Mouse (Mus musculus): ENCODE measurements at regions not wholly inside any gene's neighbourhood (a gene's known extent, or its start where the extent isn't known, plus 50 kb on each side); places are given as distances from the start of the nearest gene placed in this dataset.

DNA sequence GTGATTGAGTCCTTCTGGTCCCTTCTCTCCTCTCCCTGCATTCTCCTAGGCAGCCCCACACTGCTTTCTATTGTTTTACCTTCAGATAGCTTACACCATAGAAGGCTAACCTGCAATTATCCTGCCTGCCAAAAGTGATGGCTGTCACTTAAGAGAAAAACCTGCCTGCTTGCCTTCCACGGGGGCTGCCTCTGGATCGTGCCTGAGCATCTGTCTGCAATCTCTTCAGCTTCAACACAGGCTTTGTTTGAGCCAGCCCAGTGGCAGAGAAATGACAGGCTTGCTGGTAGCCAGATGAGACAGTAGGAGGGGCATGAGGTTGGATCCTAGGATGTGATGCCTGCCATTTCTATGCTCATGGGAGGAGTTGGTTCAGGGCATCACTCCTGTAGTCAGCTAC is 345.2 kb upstream of the Tshz3 start:
- DNase-seq (ENCODE audit: low spot score): no peak

GRCm38 (mm10) chr7:36350616-36351015 is 347.3 kb upstream of the Tshz3 start:
- no peak for DNase-seq (ENCODE audit: low spot score)

GRCm38 (mm10) chr7:36348195-36348594 is 349.7 kb upstream of the Tshz3 start:
- no peak for DNase-seq (ENCODE audit: low spot score)

- DNase-seq (ENCODE audit: low spot score): no peak
These were observed 363.1 kb upstream of the Tshz3 start for GRCm38 (mm10) chr7:36334857-36335256.

GRCm38 (mm10) chr7:36334091-36334490 is 363.8 kb upstream of the Tshz3 start:
- DNase-seq (ENCODE audit: low spot score): peak; percentile 61

- DNase-seq (ENCODE audit: low spot score): no peak
These were observed 365.3 kb upstream of the Tshz3 start for GRCm38 (mm10) chr7:36332633-36333032.

DNA sequence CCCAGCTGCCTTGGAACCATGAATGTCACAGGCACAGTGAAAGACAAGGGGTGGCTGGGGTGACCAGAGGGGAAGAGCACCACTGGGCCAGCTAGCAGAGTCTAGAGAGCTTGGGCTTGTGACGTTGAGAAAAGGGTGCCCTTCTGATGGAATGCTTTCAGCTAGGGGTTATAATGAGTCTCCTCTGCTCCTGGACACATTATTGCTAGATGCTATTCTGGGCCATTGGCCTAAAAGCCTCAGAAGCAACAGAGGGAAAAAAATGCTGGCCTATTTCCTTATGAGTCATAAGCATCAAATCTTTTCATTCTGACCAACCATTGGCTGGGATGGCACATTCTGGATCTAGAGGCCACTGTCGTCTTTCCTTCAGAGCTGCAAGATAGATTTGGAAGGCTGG is 369.8 kb upstream of the Tshz3 start:
- DNase-seq (ENCODE audit: low spot score): no peak

DNA sequence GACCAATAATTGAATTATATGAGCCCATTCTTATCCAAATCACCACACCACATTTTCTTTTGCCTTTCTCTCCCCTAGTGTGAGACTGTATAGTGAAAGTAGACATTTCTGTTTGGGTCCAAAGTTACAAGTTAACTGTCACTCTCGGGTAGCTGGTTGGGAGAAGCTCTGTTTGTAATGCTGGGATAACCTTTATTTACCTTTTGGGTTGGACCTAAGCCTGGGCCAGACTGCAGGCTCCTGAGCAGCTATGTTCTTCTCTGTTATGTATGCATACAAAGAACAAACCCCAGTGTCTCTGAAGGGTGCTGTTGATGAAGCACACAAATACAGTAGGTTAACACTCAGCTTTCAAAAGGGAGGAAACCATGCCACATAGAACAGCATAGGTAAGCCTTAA is 373.9 kb upstream of the Tshz3 start:
- no peak for DNase-seq (ENCODE audit: low spot score)

- no peak for DNase-seq (ENCODE audit: low spot score)
These were observed 375.7 kb upstream of the Tshz3 start for GRCm38 (mm10) chr7:36322181-36322580.

GRCm38 (mm10) chr7:36317466-36318212 is 380.3 kb upstream of the Tshz3 start:
- DNase-seq (ENCODE audit: low spot score): peak; percentile 71

DNA sequence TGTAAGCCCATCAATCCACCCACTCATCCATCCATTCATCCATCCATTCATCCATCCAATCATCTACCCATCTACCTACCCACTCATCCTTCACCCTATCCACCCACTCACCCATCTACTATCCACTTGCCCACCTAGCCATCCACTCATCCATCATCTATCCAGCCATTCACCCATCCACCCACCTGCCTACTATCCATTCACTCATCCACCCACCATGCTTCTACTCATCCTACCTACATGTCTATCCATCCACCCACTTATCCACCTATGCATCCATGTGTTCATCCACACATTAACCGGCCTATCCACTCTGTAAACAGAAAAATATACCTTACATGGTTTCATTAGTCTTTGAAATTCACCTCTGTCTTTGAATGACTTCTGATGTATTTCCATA is 384.2 kb upstream of the Tshz3 start:
- peak; percentile 7 for DNase-seq (ENCODE audit: low spot score)

GRCm38 (mm10) chr7:36309761-36310605 is 387.9 kb upstream of the Tshz3 start:
- no peak for DNase-seq (ENCODE audit: low spot score)

GRCm38 (mm10) chr7:36308726-36309125 is 389.2 kb upstream of the Tshz3 start:
- no peak for DNase-seq (ENCODE audit: low spot score)

- DNase-seq (ENCODE audit: low spot score): no peak
These were observed 389.8 kb upstream of the Tshz3 start for GRCm38 (mm10) chr7:36308106-36308620.

- no peak for DNase-seq (ENCODE audit: low spot score)
These were observed 420.6 kb upstream of the Tshz3 start for GRCm38 (mm10) chr7:36277275-36277674.

DNA sequence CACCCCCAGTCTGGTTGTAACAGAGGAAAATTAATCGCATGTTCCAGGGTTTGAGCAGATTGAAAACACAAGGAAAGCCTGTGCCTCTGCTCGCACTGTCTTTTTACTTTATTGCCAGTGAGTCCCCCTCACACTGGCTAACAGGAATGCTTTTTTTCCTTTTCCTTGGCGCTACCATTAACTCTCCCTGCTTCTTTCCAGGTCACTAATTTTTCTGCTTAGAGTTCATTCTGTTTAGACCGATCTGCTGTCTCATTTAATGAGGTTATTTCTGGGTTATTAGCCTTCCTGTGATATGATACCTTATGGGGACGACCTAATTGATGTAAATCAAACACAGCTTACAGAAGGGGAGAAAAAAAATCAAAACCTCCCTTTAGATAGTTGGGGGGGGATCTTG is 429.0 kb upstream of the Tshz3 start:
- DNase-seq (ENCODE audit: low spot score): no peak

- DNase-seq (ENCODE audit: low spot score): no peak
These were observed 432.6 kb upstream of the Tshz3 start for GRCm38 (mm10) chr7:36265163-36265823.

GRCm38 (mm10) chr7:36262124-36262710 is 435.7 kb upstream of the Tshz3 start:
- no peak for DNase-seq (ENCODE audit: low spot score)

DNA sequence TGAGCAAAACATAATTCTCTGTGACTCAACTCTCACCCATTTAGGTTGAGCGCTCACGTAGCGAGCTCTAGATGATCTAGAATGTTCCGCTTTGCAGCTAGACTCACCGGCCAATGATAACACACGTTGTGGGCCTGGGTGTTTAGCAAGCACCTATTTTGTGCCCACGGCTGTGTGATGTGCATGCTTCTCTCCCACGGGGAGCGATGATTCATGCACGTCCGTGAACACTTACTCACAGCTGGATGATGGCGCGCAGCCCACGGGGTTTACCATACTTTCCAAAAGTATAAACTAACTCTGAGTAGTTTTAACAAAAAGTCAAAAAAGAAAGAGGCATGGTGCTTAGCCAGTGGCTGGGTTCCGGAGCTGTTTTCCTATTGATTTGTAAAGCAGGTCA is 440.8 kb upstream of the Tshz3 start:
- DNase-seq (ENCODE audit: low spot score): no peak

DNA sequence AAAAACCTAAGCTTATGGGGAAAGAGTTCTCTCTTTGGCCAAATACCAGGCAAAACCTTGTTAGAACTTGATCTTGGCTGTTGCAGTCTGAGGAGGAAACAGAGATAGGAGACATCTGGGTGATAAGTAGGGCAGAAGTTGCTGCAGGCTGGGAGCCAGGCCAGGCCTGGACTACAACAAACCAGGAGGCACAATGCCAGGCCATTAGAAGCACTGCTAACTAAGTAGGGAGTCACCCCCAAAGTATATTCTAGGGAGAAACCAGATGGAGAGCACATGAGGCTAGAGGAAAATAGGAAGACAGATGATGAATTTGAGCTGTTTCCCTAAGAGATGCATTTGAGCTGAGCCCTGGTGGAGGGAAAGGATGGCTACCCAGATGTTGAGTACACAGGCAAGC is 444.6 kb upstream of the Zfp507 start:
- DNase-seq (ENCODE audit: low spot score): no peak

DNA sequence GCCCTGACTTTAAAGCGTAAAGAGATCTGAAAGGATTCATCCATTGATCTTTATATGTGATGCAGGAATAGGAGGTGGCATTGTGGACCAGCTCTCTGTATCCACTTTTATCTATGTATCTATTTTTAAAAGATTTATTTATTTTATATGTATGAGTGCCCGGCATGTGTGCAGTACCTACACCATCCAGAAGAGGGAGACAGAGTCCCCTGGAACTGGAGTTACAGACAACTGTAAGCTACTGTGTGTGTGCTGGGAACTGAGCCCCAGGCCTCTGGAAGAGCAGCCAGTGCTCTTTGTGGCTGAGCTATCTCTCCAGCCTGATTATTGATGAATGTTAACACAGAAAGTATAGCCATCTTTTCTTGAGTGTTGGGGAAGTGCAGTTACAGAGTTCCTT is 433.9 kb upstream of the Zfp507 start:
- DNase-seq (ENCODE audit: low spot score): peak; percentile 51

DNA sequence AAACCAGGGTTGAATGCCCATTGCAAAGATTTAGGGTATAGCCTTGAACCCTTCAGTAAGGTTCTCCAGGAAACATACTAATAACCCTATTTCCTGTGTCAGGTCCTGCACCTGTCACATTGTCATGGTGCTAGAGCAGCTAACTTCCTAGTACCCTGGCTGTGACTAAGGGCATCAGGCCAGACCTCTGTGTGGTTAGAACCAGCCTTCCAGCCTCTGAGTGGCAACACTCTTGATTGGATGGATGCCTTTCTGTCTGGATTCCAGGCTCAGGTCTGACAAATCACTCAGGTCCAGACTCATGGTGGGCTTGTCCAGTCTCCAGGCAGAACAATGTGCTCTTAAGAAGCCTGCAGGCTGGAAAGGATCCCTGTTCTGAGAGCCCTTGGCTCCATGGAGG is 426.2 kb upstream of the Zfp507 start:
- no peak for DNase-seq (ENCODE audit: low spot score)

All from testis, postnatal 10 days (tissue).